Mouse (Mus musculus): ENCODE results near the gene Lrmp.

GRCm38 (mm10) chr6:145090201-145090863, 25.1 kb upstream of the Lrmp start:
- TF ChIP-seq CTCF (IDR thresholded peaks at IDR 0.05; ENCODE audit: low read depth, low read length) (no peak), POLR2A (IDR thresholded peaks at IDR 0.05; ENCODE audit: borderline replicate concordance, low read depth, low read length) (no peak)

All from bone marrow macrophage, adult 2 months (primary cell).